Mouse (Mus musculus) brain, adult 2 months (tissue): Measurements from ENCODE around the gene Neurog1.

Experiments used
- DNase-seq: peaks from one replicate; pipeline ENCODE4 v3.0.0; 2011; ENCODE audit warnings: low read depth, low spot score

Gene Neurog1

GRCm38 (mm10) chr13:56258196-56259020 lies 6.4 kb upstream of the Neurog1 start:
- no peak for DNase-seq

DNA sequence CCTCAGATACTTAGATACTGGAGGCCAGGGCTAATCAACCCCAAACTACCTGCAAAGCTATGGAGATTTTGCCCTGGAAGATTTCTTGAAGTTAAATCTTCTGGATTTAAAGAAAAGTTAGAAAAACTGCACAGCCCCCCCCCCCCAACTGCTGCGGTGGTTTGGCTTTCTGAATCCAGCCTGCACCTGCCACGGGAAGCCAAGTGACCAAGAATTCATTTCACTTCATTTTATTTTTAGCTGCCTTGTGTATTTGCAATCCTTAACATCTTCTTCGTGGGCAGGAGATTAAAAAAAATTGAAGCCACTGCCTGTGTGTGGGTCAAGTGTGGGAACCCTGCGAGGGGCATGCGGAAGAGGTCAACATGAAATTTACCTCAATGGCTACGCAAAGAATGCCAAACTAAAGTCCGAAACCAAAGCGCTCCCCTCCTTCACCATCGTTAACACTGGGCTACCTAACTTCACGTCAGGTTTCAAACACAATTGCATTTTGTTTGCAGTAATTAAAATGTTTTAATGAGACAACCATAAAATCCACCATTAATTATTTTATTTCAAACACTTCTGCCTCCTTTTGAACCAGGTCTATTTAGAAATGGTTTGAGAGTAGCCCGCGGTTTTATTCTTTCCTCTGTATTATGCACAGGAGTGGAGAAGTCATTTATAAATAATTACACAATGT lies 5.6 kb upstream of the Neurog1 start:
- no peak for DNase-seq

DNA sequence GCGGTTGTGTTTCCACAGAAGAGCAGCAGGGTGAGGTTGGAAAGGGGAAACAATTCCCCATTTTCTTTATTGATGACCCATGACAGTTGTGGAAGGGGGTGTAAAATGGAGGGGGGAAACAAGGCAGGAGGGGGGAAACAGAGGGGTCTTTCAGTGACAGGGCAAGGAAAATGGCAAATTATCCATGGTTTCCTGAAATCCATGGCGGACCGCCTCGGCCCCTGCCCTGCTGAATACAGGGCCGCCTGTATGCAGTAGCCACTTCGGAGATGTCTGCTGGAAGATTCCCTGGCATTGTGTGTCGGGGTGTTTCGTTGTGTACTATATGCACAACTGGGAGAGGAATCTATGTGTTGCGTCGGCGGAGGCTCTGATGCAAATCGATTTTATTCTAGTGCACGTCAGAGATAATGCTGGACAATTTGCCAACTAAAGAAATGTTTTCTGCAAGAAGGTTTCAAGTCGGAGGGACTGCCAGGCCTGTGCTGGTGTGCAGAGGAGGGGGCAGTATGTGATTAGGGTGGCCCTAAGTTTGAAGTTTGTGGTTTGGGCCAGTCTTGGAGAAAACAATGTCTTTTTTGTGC lies 4.8 kb upstream of the Neurog1 start:
- DNase-seq = no peak

GRCm38 (mm10) chr13:56253379-56253778 lies 1.4 kb upstream of the Neurog1 start:
- no peak for DNase-seq

GRCm38 (mm10) chr13:56252783-56253182 lies 820 bp upstream of the Neurog1 start:
- no peak for DNase-seq

DNA sequence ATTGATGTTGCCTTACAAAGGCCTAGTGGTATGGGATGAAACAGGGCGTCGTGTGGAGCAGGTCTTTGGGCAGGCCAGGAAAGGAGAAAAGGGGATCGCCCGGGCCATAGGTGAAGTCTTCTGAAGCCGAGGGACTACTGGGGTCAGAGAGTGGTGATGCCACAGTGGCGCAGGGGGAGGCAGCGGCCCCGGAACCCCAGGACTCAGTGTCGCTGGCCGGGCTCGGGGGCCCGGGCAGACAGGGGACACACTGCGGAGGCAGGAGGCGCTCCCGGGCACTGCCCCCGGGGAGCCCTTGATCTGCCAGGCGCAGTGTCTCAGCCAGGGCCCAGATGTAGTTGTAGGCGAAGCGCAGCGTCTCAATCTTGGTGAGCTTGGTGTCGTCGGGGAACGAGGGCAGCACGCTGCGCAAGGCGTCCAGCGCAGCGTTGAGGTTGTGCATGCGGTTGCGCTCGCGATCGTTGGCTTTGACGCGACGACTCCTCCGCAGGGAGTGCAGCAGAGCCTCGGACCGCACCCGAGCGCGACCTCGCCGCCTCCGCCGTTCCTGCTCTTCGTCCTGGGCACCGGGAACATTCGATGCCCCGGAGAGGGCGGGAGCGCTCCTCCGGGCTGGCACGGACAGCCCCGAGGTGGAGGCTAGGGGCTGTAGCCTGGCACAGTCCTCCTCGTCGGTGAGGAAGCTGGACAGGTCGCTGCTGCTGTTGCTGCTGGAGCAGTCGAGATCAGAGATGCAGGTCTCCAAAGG lies 613 bp downstream of the Neurog1 start:
- no peak for DNase-seq

- DNase-seq = no peak
Observed at GRCm38 (mm10) chr13:56250551-56251161, 1.3 kb downstream of the Neurog1 start.

- DNase-seq = no peak
Observed at GRCm38 (mm10) chr13:56249593-56250341, 2.2 kb downstream of the Neurog1 start.

- no peak for DNase-seq
Observed at GRCm38 (mm10) chr13:56243104-56243503, 8.9 kb downstream of the Neurog1 start.

- no peak for DNase-seq
Observed at GRCm38 (mm10) chr13:56240012-56240770, 11.8 kb downstream of the Neurog1 start.

DNA sequence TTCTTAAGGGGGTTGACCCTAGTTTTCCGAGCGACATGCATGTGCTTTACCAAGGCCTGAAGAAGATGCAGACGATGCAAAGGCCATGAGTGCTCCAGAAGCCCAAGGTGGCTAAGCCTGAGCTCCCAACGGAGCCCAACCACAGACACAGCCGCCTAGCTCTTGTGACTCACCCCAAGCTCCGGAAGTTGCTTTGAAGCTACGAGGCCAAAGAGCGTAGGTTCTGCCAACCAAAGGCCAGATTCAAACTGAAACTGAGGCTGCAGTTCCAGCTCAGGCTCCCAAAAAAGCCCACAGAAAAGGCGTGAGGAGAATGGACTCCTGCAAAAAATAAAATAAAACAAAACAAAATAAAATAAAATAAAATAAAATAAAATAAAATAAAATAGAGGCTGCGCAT lies 14.1 kb downstream of the Neurog1 start:
- no peak for DNase-seq

- DNase-seq = no peak
Observed at GRCm38 (mm10) chr13:56236194-56236593, 15.8 kb downstream of the Neurog1 start.

DNA sequence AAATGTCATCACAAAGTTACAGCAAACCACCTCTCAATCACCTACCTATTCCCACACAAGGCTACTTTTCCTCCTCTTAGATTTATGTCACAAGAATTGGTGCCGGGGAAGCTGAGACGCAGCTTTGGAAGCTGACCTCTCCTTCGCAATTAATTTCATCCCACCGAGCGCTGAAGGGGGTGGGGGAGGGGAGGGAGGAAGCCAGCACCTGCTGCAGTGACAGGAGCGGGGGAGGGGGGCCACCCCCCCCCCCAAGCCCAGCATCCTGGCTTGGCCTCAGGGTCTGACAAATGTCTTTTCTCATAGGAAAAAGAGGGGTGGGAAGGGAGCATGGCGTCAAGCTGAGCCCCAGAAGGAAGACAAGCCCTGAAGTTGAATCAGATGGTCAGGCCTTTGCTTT lies 23.2 kb downstream of the Neurog1 start:
- DNase-seq = no peak

DNA sequence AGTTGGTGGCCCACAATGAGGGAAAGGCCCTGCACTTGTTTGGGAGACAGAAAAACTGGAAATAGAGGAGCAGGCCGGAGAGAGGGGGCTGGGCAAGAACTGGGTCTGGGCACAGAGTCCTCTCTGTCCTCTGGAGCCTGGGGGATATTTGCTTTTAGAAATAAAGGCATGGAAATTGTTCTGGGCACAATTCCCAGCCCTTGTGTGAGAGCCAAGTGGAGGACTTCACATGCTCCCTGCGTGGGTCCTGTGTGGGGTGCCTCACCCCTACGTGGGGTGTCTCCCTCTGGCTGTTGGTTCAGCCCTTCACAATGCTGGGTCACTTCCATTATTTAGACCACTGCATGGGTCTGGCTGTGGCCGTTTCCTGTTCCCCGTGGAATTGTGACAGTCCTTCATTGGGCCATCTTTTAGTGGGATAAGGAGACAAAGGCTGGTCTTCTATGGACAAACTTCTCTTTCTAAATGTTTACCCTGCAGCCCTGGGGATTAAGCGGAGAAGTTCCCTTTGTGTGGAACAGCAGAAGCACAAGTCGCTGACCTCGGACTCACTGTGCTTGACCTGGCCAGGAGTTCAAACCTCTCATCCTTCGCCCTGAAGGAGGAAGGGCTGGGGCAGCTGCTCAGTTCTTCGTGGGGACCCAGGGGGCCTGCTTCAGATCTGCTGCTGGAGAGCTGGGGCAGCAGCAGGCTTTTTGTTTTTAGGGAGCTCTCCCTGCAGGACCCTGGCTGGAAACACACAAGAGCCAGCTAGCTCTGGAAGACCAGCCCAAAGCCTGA lies 25.6 kb downstream of the Neurog1 start:
- peak; percentile 43 for DNase-seq

GRCm38 (mm10) chr13:56223625-56224024 lies 28.3 kb downstream of the Neurog1 start:
- DNase-seq = no peak

- no peak for DNase-seq
Observed at GRCm38 (mm10) chr13:56222849-56223246, 29.1 kb downstream of the Neurog1 start.

GRCm38 (mm10) chr13:56221995-56222848 lies 29.7 kb downstream of the Neurog1 start:
- DNase-seq = peak; percentile 26
